Mouse (Mus musculus) cerebellum, adult 9-10 months (tissue): ENCODE results near the gene Gucy1b2.

Source experiments
- DNase-seq: peaks from one replicate; pipeline ENCODE4 v3.0.0; 2022

Gucy1b2 gene

DNA sequence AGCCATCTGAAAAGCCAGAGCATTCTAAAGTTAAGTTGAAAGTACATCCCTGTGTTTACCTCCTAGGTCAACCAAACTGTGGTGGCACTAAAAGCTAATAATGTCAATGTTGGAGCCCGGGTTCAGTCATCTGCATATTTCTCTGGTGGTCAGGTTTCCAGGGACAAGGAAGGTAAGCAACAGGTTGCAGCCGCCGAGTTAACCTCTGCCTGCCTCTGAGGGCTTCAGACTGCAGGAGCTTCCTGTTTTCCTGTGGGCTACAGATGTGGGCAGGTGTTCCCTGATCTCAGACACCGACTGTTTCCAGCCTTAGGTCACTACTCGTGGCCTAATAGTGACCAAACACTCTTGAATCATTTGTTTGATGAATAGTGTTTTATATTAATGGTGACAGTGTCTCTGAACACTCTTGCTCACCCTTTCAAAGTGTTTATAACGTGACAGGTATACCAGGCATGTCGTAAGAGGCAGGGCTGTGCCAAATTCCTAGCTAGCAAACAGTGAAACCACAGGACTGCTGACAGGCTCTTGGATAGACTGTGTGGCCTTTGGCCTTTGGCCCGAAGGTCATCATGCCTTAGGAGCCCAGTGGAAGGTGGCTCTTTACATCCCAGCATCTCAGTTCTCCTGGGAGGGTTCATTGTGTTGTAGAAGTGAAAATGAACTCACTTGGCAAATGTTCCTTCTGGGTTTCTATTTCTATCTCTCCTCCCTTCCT is 94.7 kb downstream of the Gucy1b2 start:
- DNase-seq = no peak

DNA sequence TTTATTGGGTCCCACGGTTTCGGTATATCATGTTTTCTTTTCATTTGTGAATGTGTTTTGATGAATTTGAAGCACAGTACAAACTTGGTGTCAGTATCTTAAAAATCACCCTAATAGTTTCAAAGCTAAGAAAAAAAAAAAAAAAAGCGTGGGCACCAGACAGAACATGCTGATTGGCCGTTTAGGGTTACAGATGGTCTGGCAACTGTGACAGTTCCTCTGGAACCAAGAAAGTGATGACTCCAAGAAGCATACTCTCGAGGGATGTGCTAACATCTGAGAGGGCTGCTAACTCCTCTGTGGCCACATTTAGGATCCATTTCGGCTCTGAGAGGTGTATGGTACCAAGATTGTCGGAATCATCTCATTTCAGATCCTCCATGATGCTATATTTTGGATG is 100.9 kb downstream of the Gucy1b2 start:
- no peak for DNase-seq

DNA sequence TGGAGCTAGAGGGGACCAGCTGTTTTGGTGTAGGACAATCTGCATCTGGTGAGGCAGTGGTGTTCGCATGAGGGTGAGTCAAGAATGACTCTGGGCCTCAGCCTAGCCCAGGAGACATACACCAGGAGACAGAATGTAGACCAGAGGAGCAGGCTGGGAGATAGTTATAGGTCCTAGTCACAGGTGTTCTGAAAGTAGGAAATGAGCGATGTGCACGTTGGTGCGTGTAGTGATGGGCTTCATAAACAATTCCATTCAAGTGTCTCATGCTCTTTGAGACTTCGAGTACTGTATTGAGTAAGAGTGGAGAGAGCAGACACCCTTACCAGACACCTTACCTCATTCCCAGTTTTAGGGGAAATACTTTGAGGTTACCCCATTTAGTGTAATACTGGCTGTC is 102.3 kb downstream of the Gucy1b2 start:
- DNase-seq = no peak

DNA sequence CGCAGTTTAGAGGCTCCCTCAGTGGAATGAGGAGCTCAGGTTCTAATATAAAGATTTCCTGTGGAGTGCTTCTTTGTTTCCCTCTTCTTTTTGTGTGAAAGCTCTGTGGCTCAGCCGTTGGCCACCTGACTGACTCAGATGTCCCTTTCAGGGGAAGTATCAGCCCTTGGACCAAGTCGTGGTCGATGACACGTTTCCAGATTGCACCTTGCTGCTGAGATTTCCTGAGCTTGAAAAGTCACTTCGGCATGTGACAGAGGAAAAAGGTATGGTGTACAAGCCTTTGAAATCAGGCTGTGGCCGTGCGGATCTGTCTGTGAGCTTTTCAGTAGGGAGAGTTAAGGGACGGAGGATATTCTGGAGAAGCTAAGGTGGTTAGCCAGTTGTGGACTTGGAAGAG is 102.7 kb downstream of the Gucy1b2 start:
- no peak for DNase-seq

DNA sequence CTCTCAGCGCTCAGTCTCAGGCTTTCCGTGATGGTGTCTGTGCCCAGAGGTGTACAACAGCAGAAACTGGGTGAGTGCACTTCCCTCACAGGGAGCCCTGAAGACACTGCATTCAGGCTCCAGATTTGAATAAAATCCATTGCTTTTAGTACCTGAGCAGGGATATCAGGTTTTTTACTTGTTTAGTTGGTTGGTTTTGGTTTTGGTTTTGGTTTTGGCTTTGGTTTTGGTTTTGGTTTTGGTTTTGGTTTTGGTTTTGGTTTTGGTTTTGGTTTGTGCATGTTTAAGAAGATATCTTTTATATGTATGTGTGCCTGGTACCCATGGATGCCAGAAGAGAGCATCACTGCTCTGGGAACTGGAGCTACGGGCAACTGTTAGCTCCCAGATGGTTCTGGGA is 105.2 kb downstream of the Gucy1b2 start:
- DNase-seq = no peak

DNA sequence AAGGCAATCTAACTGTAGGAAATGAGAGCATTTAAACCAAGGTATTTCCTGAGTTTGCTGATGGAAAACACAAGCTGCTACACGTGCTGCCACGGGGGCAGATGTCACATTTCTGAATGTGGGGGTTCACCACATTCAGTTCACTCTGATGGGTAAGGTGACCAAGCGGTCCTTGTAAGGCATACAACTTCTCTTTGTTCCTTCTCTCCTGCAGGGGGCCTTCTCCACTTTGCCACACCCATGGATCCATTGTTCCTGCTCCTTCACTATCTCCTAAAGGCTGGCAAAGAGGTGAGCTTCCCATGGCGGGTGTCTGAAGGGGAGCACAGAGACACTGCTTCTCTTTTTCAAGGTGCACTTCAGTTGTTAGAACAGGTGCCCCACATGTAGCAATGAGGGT is 105.9 kb downstream of the Gucy1b2 start:
- DNase-seq = no peak

DNA sequence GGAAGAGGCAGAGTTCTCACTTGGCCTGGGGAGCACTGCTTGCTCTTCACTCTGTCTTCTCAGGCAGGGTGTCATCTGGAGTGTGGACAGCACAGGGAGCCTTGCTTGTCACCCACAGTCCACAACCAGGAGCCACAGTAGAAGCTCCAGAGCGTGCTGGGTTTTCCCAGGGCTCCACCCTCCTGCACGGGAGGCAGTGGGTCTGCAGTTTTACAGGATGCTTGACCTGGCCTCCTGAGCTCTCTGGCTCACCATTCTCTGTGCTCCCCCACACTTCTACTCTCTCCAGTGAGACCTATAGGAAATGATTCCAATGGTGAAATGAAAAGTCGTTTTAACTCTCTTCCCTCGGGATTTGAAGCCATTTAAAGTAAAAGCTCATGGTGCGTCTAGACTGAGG is 106.3 kb downstream of the Gucy1b2 start:
- DNase-seq = no peak

DNA sequence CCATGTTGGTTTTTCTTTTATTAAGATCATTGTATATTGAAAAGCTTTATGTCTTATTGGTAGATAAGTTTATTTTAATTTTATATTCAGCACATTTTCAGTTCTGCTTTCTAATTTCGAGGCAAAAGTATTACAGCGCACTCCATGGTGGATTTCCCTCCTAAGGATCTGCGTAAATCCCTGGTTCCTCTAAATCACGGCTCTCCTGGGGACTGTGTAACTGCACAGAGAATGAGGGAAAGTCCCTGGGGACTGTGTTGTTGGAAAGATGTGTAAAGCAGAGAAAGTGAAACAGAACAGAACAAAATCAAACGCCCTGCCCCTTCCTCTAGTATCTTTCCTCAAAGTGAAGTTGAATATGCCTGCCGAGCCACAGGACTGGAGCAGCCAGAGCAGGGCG is 109.0 kb downstream of the Gucy1b2 start:
- DNase-seq = no peak

DNA sequence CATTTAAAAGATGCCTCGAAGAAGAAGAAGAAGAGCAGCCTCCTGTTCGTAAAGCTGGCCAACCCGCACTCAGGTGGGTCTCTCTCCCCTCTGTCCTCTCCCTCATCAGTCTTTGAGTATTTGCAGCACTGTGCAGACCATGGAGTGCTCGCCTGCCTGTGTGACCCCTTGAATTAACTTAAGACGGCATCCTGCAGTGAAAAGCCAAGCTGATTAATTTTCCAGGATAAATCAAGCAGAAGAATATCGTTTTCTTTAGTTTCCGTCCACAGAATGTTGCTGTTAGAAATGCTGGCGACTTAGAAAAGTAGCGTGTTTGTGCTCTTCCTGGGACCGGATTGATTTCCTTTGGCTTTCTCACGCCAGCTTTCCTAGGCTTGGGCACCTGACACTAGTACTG is 109.5 kb downstream of the Gucy1b2 start:
- DNase-seq = no peak
